Mouse (Mus musculus) thymus, postnatal 14 days (tissue): ENCODE results near the gene Wdr44.

ENCODE experiments used
- DNase-seq: peaks from one replicate; pipeline ENCODE4 v3.0.0; 2021

Wdr44 gene

DNA sequence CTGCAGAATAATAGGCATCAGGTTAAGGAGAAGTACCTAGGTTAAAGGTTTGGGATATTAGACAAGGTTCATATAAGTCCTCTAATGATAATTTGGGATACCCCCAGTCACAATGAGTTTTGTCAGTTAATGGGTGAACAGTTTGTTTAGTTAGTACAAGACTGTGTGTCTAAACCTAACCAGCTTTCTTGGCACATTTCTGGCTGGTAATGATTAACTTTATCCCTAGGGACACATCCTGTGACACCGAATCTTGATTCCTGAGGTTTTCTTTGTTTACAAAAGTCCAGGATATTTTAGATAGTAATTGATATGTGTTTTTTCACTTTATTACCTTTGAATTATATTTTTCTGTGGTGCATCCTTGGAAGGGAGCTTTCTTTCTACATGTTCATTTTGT, 148.1 kb downstream of the Wdr44 start:
- no peak for DNase-seq
